Mouse (Mus musculus) cerebellum, adult 18-20 months (tissue): Measurements from ENCODE around the gene Aldh1l2.
"Not testable (repeated sequence)": the region's sequence is repeated elsewhere in the genome, so short reads cannot be mapped to it uniquely, and the experiment has no call there.

Experiments
- DNase-seq, 2 experiments: peaks; one replicate each; pipeline ENCODE4 v3.0.0; 2021

Gene Aldh1l2

DNA sequence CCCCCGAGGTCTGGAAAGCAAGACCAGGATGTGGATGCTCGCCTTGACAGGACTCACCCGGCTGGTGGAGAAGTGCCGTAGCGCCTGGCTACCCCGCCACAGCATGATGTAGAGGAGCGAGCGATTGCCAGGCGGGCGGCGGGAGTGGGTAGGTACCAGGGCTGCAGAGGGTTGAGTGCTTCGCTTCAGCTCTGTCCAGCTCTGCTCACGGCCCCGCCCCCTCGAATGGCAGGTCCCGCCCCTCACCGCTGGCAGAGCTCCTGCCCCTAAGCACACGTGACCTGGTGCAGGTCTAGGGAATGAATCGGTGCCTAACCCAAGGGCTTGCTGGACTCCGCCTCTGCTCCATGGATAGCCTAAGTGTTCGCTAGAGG, at the start of gene Aldh1l2:
Gene Aldh1l2 (minus strand): TSS at position 231 of the 374 bp plus-strand sequence.
- DNase-seq, result peak; percentile 86 to 91

DNA sequence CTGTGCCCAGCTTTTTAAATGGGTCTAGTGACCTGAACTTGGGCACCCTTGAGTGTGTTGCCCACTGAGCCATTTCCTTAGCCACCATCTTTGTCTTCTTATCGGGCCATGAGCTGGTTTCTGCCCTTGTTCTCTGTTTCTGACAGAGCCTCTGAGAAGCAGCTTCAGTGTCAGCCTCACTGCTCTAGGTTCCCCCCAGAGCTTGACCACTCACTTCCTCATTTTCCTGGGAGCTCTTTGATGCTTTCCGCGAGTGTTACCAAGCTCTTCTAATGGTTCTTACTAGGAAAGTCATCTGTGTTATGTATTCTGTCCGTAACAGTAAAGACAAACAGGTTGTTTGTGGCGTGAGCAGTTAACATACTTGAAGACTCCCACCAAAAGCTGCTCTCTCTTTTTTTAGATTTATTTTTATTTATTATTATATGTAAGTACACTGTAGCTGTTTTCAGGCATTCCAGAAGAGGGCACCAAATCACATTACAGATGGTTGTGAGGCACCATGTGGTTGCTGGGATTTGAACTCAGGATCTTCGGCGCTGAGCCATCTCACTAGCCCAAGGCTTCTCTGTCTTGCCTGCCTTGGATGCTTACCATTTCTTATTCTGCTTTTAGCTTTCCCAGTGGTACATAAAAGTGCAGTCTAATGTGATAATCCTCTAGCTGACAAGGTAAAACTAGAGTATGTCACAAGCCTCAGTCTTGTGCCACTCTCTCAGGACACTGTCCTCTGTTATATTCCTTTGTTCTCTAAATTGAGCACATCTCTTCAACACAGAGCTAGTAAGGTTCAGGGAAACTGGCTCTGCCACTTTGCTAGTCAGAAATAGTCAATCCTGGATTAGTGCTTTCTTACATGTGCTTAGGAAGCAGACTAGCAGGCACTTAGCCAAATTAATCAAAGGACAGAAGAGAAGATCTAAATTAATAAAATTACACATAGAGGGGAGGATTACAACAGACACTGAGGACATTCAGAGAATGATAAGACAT, 31.8 kb upstream of the Aldh1l2 start:
- no peak for DNase-seq

DNA sequence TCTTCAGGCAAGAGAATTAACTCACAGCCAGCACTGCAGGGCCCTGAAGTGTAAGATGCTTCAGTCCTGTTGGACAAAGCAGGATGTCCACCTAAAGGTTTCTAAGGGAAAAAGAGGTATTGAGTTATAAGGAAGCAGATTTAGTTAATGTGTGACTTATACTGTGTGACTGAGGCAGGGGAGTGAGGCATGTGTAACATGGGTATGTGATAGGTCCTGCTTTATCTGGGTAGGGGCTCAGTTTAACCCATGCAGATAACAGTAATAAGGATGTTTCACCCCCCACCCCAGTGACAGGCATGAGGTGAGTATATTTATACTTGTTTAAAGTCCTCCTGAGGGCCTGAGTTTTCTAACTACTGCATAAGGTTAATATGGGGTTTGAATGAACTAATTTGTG, 29.1 kb upstream of the Aldh1l2 start:
- DNase-seq, result no peak

DNA sequence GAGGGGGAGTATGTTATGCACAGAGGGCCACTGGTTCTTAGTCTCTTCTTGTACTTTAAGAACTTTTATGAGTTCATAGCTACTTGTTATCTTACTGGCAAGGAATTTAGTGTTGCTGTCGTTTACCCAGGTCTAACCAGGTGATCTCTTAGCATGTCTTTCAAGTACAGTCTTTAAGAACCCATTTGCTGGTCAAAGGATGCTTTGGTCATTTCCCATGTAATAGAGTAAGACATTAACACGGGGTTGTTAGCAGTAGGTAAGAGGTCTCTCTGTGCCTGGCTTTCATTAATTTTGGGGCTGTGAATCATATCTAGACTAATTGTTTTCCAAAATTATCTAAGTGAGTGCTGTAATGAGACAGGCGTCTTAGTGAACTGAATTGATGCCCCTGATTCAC, 11.4 kb upstream of the Aldh1l2 start:
- DNase-seq, result no peak

DNA sequence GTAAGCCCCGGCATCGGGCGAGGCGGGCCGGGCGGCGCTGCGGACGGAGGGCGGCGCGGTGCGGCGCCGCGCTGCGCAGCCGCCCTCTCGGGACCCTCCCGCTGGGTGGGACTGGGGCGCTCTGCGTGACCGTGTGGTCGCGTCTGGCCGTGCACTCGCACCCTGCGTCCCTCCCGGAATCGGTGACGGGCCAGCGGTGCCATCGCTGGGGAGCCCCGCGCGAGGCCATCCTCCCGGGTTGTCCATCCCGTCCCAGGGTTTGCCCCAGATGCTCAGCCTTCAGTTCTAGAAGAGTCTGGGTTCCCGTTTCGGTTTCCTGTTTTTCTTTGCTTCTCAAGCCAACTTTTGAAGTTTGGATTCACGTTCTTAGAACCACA, 10.2 kb upstream of the Aldh1l2 start:
- DNase-seq, result no peak

DNA sequence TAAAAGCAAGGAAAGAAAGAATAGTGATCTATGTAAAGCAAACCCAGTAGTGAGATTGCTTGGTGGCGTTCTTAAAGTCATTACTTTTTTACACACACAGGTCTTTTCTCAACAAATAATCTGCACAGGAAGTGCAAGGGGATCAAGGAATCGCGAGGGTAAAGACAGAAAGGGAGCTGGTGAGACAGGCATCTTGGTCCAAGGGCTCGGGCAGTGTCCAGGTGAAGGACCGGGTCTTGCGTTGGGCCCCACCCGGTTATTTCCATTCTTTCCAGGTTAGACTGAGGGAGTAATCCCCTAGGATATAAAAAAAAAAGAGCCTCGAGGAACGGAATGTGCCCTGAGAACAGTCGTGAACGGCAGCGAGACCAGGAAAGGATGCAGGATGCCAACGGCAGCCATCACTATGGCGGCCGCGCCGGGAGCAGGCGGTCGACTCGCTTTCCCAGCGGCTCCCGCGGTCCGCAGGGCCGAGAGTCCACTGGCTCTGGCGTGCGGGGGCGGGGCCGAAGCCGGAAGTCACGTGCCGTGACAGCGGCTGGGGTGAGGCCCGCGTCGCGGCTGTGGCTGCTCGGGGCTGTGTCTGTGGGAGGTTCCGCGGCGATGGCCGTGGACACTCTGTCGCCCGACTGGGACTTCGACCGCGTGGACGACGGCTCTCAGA, 9.6 kb upstream of the Aldh1l2 start, which contains the start of gene Washc4:
Gene Washc4 (plus strand): TSS at position 314 of the 664 bp plus-strand sequence.
- peak; percentile 98 for DNase-seq

DNA sequence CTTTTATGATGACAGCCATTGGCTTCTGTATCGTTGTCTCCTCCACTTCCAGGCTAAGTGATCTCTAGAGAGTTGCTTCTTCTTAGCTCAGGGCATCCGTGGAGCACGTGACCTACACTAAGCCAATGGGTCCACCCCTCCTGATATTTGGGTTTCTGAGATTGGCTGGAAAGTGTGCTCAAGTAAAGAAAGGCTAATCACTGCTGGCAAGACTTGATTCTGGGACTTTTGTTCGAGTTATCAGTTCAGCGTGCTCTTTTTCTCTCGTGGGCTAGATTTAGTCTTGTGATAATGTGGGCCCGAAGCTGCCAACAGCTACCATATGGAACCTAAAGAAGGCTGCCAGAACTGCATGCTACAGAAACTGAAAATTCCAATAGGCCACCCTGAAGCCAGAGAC, 8.3 kb upstream of the Aldh1l2 start:
- peak; percentile 27 to 41 for DNase-seq

DNA sequence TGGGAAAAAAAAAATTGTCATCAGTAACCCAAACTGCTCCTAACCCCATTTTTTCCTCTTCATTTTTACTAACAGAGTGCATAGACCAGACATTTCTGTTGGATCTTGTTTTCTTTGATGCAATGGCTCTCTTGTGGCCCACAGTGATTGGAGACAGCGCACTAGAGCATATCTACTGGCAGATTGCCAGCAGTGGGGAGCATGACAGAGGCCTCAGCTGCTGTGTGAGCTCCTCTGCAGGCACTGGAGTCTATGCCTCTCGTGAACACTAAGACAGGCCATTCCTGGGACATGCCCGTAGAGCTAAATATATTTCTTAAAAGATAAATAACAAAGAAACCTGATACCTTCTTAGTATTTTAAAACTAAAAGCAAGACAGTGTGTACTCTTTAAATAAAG, 6.2 kb upstream of the Aldh1l2 start:
- DNase-seq, result no peak

DNA sequence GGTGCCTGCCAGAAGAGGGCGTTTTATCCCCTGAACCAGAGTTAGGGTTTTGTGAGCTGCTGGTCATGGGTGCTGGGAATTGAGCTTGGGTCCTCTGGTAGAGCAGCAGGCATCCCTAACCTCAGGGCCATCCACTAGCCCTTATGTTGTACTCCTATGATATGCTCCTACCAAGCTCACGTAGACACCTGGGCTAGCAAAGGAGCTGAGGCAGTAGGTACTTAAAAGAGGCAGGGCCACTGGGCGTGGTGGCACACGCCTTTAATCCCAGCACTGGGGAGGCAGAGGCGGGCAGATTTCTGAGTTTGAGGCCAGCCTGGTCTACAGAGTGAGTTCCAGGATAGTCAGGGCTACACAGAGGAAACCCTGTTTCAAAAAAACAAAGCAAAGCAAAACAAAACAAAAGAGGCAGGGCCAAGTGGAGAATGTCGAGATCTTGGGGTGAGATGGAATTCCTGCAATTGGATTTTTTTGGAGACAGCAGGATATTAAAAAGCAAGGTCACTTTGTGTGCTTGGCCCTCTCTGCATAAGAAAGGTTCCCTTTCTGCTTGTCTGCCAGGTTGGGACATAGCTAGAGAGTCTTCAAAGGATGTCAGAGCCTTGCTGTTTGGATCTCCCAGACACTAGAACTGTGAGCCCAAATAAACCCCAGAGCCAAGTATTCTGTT, 5.5 kb upstream of the Aldh1l2 start:
- no peak for DNase-seq

DNA sequence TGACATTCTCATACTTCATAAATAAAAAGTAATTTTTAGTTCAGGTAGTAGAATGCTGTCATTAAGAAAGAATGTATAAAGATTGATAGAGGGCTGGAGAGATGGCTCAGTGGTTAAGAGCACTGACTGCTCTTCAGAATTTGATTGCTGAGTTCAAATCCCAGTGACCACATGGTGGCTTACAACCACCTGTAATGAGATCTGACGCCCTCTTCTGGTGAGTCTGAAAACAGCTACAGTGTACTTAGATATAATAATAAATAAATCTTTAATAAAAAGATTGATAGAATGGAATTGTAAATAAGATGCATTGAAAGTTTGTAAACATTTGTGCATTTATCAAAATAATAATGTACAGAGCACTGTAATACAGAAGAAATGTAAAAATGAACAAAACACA, 2.5 kb upstream of the Aldh1l2 start:
- DNase-seq, result no peak

DNA sequence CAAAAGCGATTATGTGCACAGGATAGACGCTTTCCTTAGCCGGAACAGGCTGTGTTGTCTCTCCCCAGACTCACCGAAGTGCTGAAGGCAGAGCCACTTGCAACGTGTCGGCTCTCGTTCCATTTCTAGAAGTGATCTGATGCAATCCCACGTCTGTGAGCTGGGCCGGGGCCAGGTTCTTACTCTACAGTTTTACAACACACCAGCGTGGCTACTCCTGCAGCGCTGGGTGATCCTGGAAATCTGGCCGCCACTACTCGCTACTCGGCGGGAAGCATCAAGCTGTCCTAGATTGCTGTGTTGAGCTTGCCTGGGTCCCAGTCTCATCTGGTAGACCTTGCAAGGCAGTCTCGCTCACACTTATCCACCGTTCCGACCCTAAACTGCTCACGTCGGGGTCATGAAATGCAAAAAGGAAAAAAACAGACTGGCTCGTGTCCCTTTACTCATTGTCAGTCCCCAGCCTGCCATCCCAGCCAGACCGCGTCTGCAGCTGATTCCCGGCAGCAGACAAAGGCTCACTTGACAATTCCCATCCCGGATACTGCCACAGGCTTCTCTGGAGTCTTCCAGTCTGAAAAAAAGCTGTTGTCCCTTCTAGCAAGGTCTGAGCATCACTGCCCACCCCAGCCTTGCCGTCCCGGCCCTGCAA, 556 bp downstream of the Aldh1l2 start:
- DNase-seq, result peak; percentile 65 to 66

DNA sequence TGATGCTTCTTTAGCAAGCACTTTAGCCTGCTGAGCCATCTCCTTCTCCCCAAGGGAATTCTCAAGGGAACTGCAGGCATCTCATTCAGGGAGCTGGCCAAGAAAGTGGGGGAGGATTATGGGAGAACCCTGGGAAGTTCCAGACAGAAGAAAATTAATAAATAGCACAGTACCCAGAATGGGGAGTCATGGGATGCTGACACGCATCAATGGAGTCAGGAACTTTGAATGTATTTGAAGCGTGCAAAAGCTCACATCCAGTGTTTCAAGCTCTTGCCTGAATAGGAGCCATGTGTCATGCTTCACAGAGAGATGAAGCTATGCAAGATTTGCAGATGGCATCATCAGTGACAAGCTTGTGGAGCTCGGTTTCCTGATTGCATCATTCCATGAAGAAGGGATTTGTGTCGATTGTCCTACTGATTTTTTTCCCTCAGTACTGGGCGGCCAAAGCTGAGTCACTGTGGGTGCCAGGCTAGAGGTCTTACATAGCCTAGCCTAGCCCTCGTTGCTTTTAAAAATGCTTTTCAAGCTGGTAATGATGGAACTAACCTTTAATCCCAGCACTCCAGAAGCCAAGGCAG, 3.5 kb downstream of the Aldh1l2 start:
- no peak for DNase-seq

DNA sequence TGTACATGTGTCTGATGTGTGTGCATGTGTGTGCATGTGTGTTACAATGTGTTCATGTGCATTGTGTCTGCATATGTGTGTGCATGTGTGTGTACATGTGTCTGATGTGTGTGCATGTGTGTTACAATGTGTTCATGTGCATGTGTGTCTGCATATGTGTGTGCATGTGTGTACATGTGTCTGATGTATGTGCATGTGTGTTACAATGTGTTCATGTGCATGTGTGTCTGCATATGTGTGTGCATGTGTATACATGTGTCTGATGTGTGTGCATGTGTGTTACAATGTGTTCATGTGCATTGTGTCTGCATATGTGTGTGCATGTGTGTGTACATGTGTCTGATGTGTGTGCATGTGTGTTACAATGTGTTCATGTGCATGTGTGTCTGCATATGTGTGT, 9.7 kb downstream of the Aldh1l2 start:
- DNase-seq, result not testable (repeated sequence)

DNA sequence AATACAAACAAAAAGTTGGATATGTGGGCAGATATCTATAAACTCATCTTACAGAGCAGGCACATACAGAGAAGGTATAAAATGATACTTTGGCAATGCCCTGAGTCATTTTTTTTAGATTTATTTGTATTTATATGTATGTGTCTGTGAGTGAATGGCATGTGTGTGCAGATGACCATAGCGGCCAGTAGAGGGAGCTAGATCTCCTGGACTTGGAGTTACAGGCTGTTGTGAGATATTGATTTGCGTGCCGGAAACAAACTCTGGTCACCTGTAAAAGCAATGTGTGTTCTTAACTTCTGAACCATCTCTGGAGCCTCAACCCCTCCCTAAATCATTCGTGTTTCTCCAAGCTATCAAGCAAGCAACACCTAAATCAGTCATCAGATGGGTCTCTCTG, 12.9 kb downstream of the Aldh1l2 start:
- no peak for DNase-seq

DNA sequence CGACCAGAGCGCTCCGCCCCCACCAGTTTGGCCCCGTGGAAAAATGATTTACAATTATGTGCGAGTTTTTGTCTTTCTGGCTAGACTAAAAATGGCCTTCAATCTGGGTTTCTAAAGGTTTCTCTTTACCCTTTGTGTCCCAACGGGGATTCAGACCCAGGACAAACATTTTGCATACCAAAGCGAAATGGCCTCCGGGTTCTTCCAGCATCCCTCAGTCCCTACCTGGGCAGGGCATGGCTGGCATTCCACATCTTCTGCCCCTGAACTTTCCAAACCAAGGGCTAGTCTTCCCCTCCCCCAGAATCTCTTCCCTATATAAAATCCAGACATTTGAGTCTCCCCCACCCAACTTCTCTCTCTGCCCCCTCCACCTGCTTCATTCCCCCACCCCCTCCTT, 20.2 kb downstream of the Aldh1l2 start:
- DNase-seq, result no peak

DNA sequence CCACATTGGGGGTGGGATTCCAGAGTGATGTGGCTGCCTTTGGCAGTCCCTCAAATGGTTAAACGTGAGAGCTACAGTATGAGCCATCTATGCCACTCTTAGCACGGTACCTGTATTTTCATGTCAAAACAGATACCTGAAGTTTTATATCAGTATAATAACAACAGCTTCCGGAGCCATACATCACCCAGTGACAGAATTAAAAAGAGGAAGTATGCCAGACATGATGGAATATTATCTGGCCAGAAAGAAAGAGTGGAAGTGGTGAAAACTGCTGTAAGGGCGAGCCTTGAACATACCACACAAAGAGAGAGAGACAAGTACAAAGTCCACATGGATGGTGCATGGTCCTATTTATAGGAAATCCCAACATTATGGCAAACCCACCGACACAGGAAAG, 22.6 kb downstream of the Aldh1l2 start:
- DNase-seq, result no peak

DNA sequence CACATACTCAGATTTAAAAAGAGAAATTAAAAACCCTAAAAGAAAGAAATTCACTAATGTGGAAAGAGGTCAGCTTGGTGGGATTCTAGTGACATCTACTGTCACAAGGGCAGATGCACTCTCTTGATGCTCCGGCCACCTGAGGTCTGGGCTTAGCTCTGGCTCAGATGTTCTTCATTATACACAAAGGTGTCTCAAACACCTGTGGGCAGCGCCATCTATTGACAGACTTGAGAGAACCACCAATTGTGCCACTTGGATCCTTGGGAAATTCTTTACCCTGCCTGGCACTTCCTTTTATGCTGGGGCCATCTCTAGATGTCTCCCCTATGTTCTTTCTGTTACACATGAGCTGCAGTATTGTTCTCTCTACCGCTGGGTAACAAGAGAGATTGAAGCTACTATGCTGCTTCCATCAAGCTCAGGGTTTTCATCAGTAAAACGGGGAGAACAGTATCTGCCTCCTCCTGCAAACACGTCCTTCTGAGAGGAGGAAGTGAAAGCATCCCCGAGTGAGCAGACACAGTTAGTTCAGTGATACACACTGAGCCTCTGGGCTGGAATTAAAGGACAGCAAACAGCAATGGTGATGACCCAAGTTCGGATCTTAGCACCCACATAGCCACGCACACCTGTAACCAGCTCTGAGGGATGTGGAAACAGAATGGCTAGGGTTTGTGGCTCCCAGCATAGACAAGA, 24.8 kb downstream of the Aldh1l2 start:
- DNase-seq, result peak; percentile 31 to 33

DNA sequence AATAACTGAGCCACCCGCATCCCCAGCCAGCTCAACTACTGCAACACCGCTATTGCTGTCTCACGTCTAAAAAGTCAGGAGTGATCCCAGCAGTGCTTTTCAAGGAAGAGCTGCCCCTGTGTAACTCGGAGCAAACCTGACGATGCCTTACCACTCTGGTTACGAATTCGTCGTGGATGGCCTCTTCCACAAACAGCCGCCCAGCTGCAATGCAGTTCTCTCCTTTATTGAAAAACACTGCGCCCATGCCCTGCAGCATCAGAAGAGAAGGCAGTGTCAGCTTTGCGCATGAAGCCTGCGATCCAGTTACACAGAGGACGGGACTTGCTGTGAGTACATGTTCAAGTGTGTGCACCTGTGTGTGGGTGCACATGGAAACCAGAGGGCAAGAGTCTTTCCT, 36.6 kb downstream of the Aldh1l2 start:
- DNase-seq, result no peak

DNA sequence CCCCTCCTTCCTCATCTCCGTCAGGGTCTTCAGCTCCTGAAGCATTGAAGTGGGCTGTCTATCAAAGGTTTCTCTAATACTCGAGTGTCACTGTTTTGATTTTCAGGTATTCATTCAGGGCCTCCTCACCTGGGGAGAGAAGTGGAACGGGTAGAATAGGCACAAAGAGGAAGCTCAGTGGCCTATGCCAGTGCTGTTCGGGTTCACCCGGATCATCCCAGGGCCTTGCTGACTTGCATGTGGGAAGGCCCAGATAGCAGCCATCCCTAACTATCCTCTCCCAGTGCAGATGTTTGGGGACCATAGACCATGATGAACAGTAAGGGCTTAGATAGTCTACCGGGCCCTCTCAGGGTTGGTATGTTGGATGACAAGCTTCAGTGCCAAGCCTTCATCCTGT, 43.4 kb downstream of the Aldh1l2 start:
- no peak for DNase-seq

DNA sequence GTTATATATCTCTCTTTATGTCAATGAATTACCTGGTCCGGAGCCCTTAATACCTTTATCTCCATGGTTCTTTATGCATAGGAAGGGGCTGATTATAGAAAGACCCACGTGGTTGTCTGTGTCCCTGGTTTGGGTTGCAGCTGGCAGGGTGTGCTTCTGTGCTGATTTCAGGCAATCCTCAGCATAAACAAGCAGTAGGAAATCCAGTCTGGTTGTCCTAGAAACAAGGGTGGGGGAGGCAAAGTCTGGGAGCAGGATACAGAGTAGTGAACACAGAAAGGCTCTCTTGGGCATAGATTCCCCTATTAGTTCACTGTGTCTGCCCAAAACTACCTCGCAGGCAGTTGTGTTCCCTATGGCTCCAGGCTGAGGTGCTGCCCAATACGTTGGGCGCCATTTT, 56.7 kb downstream of the Aldh1l2 start:
- DNase-seq, result no peak

DNA sequence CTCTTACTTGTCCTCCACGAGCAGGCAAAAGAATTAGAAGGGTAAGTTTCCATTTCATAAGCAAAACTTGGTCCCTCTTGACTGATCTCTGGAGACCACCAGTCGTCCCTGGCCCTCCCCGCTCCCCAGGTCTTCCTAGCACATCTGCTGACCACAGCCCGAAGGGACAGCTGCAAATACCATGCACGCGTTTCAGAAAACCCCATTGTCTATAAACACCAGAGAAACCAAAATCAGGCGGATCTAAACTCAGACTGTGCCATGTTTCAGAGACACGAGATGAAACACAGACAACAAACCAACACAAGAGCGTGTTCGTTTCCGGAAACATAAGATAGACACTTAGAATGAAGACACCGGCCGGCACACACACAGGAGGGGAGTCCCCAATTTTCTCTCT, 58.7 kb downstream of the Aldh1l2 start:
- DNase-seq, result no peak

DNA sequence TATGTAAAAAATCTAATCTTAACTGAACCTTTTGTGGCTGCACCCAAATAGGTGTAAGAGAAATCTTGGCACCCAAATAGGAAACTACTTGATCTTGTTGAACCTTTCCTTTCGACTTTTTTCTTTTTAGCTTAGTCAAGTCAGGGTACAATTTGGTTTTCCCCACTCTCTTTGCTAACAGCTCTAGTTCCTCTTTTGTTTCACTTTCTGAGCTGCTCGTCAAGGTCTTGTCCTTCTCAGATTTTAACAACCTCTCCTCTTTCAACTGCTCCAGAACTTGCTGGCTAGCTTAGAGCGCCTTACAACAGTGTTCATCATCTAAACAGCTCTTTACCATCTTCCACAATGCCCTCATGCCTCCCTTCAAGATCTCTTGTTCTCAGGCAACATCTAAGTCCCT, 76.4 kb downstream of the Aldh1l2 start:
- no peak for DNase-seq
